Mouse (Mus musculus): ENCODE results near the gene Dupd1.
A peak's percentile ranks its signal among the peaks of the same experiment; 100 is the strongest.
"Not testable (repeated sequence)": the region's sequence is repeated elsewhere in the genome, so short reads cannot be mapped to it uniquely, and the experiment has no call there.

Dupd1 gene

DNA sequence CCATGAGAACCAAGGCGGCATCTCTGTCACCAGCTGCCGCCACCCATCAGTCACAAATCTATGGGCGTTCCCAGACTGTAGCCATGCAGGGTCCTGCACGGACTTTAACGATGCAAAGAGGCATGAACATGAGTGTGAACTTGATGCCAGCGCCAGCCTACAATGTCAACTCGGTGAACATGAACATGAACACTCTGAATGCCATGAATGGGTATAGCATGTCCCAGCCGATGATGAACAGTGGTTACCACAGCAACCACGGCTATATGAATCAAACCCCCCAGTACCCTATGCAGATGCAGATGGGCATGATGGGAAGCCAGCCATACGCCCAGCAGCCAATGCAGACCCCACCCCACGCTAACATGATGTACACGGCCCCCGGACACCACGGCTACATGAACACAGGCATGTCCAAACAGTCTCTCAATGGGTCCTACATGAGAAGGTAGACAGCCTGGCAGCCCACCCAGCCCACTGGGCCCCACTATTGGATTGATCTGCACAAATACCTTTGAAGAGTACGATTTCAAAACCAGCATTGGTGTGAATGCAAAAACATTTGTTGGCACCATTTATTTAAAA is 43.9 kb downstream of the Dupd1 start:
- not testable (repeated sequence) for DNase-seq

DNA sequence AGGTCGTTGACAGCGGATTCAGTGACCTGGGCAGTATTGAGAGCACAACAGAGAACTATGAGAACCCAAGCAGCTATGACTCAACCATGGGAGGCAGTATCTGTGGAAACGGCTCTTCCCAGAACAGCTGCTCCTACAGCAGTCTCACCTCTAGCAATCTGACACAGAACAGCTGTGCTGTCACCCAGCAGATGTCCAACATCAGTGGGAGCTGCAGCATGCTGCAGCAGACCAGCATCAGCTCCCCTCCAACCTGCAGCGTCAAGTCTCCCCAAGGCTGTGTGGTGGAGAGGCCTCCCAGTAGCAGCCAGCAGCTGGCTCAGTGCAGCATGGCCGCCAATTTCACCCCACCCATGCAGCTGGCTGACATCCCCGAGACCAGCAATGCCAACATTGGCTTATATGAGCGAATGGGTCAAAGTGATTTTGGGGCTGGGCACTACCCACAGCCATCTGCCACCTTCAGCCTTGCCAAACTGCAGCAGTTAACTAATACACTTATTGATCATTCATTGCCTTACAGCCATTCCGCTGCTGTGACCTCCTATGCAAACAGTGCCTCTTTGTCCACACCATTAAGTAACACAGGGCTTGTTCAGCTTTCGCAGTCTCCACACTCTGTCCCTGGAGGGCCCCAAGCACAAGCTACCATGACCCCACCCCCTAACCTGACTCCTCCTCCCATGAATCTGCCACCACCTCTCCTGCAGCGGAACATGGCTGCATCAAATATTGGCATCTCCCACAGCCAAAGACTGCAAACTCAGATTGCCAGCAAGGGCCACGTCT is 44.5 kb downstream of the Dupd1 start:
- DNase-seq, result peak in 1 of 2 experiments; percentile 50

DNA sequence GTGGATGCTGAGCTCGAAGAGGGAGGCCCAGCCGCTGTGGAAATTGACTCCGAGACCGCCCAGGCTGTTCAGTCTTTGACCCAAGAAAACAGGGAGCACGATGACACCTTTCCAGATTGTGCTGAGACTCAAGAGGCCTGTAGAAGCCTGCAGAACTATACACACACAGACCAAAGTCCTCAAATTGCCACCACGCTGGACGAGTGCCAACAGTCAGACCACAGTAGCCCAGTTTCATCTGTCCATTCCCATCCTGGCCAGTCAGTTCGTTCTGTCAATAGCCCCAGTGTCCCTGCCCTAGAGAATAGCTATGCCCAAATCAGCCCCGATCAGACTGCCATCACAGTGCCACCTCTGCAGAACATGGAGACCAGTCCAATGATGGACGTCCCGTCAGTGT is 45.2 kb downstream of the Dupd1 start:
- peak; percentile 39 to 61 for DNase-seq

DNA sequence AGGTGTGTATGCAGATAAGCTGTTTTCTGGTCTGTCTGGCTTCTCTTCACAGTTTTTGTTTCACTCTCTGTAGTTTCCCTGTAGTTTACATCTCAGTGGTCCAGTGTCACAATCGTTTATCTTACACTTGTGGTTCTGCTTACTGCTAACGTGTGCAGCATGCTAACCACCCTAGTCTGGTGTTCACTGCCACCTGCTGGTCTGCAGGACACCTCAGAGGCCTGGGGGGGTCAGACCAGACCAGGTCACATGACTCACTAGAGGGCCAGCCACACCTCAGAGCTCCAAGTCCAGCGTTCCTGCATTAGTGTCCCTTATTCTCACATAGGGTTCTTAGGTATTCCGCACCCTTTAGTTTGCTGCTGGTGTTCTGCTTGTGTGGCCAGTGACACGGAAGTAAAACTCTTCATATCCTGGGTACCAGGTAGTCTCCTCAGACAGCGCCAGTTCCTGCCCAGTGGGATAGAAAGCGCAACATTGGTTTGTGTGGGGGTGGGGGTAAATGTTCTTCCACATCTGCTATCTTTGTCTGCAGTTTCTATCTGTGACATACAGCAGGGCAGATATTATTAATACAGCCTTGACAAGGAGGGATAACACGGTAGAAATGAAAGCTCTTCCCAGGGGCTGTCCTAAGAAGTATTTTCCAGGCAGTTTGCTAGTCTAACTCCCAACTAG is 51.8 kb downstream of the Dupd1 start:
- DNase-seq, result no peak

DNA sequence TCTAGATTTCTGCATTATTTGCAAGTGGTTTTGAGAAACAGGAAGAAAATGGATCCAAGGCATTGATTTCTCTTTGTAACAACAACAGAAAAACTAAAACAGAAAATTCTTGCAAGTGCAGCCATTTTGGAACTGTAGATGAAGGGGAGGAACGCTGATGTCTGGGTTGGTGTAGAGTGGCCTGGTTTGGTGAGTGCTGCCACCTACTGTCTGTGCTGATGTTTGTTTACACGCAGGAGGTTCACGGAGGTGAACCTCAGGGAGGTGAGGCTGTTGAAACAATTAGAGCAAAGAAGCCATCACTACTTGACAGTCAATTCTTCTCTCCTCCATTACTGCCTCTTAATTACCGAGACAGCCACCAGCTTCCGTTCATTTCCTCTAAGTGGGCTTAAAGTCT is 54.7 kb downstream of the Dupd1 start:
- DNase-seq, result peak; percentile 82 to 89

DNA sequence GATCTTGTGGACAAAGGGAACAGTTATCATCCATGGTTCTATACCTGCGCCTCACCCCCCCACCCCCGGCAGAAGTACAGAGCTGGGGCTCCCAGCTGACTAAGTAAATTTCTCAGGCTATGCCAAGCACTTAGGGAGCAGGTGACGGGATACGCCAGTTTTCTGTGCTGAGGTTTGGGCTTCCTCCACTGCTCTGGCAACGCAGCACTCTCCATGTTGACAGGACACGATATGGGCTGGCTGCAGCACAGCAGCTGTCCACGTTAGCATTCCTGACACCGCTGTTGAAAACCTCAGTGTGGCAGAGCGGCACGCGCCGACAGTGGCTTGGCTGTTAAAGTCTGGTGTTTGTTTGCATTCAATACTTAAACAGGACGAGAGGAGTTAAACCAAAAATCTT is 55.2 kb downstream of the Dupd1 start:
- peak in 1 of 2 experiments; percentile 26 for DNase-seq

DNA sequence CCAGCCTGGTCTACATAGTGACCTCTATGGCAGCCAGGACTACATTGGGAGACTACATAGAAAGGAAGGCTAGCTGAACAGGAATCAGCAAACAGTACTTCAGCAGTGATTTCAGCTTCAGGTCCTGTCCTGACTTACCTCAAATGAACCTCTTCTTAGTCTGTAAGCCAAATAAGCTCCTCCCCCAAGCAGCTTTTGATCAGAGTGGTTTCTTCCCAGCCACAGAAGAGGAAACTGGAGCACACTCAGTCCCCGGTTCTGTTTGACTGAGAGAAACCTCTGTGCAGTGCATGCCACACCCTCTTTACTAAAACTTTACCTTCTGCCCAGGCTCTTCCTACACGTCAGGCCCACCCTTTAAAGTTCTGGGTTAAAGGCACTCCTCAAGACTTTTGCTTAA is 60.6 kb downstream of the Dupd1 start:
- no peak for DNase-seq

DNA sequence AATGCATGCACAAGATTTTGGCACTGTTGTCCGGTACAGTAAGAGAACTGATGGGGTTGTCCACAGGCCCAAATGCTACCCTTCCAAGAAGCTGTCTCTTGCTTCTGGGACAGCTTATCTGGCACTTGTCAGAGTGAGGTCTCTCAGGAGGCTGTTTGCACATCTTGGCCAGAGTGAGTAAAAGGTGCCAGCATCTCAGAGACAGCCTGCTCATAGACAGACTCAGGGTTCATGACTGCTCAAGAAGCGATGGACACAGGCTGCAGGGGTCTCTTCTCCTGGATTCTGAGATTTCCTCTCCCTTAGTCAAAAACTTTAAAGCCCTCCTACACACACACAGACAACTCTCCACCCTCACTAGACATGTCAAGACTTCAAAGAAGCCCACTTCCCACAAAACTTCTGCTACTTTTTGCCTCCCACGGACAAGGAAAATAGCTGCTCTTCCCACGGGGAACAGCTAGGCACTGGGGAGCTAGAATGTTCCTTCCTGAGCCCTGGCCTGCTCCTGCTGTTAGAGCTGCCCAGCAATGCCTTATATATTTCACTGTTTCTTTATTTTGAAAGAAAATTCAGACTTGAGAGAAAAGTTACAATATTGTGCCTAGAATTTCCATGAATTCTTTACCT is 73.5 kb downstream of the Dupd1 start:
- DNase-seq, result no peak

DNA sequence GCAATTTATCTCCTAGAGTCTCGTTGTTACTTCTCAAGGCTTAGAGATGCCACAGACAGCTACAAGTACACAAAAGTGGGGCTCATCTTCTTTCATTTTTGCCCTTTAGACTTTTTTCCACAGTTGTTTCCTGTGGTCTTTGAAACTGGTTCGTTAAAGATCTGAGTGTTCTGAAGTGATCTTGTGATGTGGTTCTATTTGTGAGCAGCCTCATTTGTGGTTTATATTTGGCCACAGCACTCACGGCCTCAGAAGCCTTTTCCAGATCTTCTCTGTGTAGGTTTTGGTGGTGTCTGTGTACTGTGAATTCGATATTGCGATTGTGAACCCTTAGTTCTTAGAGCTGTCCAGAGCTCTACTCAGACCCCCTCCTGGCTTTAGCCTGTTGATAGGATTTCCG is 77.8 kb downstream of the Dupd1 start:
- DNase-seq, result no peak

DNA sequence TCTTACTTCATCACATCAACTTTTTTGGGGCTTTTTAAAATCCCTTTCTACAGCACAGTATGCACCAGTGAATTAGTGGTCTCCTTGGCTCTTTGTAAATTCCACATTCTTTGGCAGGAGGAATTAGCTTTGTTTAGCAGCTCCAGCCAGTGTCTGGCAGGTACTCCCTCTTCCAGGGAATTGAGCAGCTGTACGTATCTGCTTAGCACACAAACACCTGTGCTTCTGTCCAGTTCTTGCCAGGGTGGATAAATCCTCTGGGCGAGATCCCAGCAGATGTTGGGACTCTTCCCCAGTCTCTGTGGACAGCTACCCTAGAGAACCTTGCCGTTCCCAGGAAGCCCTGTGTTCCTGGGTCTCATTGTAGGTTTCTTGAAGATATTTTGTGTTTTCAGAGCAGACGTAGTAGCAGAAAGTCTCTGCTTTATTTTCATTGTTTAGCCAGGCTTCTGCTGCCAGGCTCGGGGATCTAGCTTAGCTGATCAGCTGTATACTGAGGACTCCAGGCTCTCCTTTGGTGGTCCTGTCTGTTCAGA is 82.6 kb downstream of the Dupd1 start:
- no peak for DNase-seq

All from cerebellum, postnatal 14 days (tissue).